Mouse (Mus musculus) lung, postnatal 0 days (tissue): ENCODE results near the gene Bms1. TPM values are rescaled to one million over a fixed set of nuclear protein-coding genes. Genes with fewer than 3 reads are reported as not detected.

ENCODE experiments used
- ATAC-seq: fragments of 200-750 bp; cut with Nextera tagmentation; 2 replicates; pipeline ENCODE4 v1.8.0; 2017; ENCODE audit warnings: moderate library complexity
- DNase-seq: peaks from one replicate; pipeline ENCODE4 v3.0.0-alpha.2; 2016; ENCODE audit warnings: low spot score
- H3K27ac ChIP-seq: fragments of 300-500 bp; sonication (generic); 2 replicates; pipeline ENCODE4 v1.5.1; 2014; ENCODE audit warnings: antibody characterized with exemption, mild to moderate bottlenecking, low read length, mixed read lengths
- H3K27me3 ChIP-seq: fragments of 300-500 bp; sonication (generic); replicated peaks from 2 replicates; pipeline ENCODE4 v1.6.1; 2014; ENCODE audit warnings: low read length, mixed read lengths; ENCODE audit not compliant: insufficient read depth
- H3K36me3 ChIP-seq: fragments of 300-500 bp; sonication (generic); 2 replicates; pipeline ENCODE4 v1.6.1; 2014; ENCODE audit warnings: low read length, mixed read lengths; ENCODE audit not compliant: insufficient read depth
- H3K4me1 ChIP-seq: fragments of 300-500 bp; sonication (generic); 2 replicates; pipeline ENCODE4 v1.6.1; 2014; ENCODE audit warnings: antibody characterized with exemption, low read depth, low read length, mixed read lengths; ENCODE audit not compliant: insufficient read depth
- H3K4me2 ChIP-seq: fragments of 300-500 bp; sonication (generic); replicated peaks from 2 replicates; pipeline ENCODE4 v1.6.1; 2014; ENCODE audit warnings: low read depth, mild to moderate bottlenecking, low read length, moderate library complexity, mixed read lengths
- H3K4me3 ChIP-seq: fragments of 300-500 bp; sonication (generic); 2 replicates; pipeline ENCODE4 v1.5.1; 2014; ENCODE audit warnings: low read depth, low read length
- H3K9ac ChIP-seq: fragments of 300-500 bp; sonication (generic); replicated peaks from 2 replicates; pipeline ENCODE4 v1.6.1; 2014; ENCODE audit warnings: low read depth, mild to moderate bottlenecking
- H3K9me3 ChIP-seq: fragments of 300-500 bp; sonication (generic); 2 replicates; pipeline ENCODE4 v1.6.1; 2016; ENCODE audit warnings: low read length, mixed read lengths
- CTCF ChIP-seq: IDR thresholded peaks from 2 replicates; pipeline ENCODE4 v1.5.1; 2016; ENCODE audit warnings: antibody characterized with exemption, mild to moderate bottlenecking
- EP300 ChIP-seq: IDR thresholded peaks from 2 replicates; pipeline ENCODE4 v1.6.1; 2016; ENCODE audit warnings: antibody characterized with exemption, mild to moderate bottlenecking, control low read depth
- WGBS: fragments of 180-500 bp; shearing (Covaris S2); extraction: QIAGEN DNeasy Blood & Tissue Kit; methylation state at CpG from one replicate; pipeline ENCODE4 v1.1.7; 2014; 5-methylcytosine and 5-hydroxymethylcytosine counted together
- polyA plus RNA-seq: library from polyadenylated mRNA; unstranded; fragments of >200 nt; fragmentation: Nextera tagmentation; extraction: Ambion mirVana; gene quantifications from 2 replicates; pipeline ENCODE4 v1.2.1, GENCODE M21; 2015

Gene Bms1
- polyA plus RNA-seq, 1 experiment from 2014 or later = 15.4 TPM

GRCm38 (mm10) chr6:118372794-118373193, 46.5 kb downstream of the Bms1 start:
- Histone ChIP-seq H3K9ac (no peak overlapping the region), H3K36me3 (no peaks in the 10 kb centered on the region), H3K27me3 (no peaks in the 10 kb centered on the region), H3K4me2 (no peak overlapping the region), H3K4me1 (no peaks in the 10 kb centered on the region), H3K27ac (no peak overlapping the region), H3K9me3 (no peaks in the 10 kb centered on the region), H3K4me3 (no peak overlapping the region)
- DNase-seq (peak; percentile 6), ATAC-seq (no peak)
- TF ChIP-seq CTCF = no peak
- TF ChIP-seq EP300 = no peak
- 60% methylated on average over 5 of the region's 5 CpGs for WGBS

- no peak for ATAC-seq
- Histone ChIP-seq H3K4me1 (no peaks in the 10 kb centered on the region), H3K27ac (no peak overlapping the region), H3K4me3 (no peak overlapping the region), H3K4me2 (no peak overlapping the region), H3K9ac (no peak overlapping the region), H3K36me3 (no peaks in the 10 kb centered on the region), H3K27me3 (no peaks in the 10 kb centered on the region), H3K9me3 (no peaks in the 10 kb centered on the region)
- TF ChIP-seq CTCF (no peak), EP300 (no peak)
- 75% methylated on average over 7 of the region's 7 CpGs for WGBS
- no peak for DNase-seq
These were observed 51.8 kb downstream of the Bms1 start for GRCm38 (mm10) chr6:118367502-118367901.

GRCm38 (mm10) chr6:118366196-118366595, 53.1 kb downstream of the Bms1 start:
- TF ChIP-seq EP300 (no peak), CTCF (no peak)

GRCm38 (mm10) chr6:118365781-118366180, 53.5 kb downstream of the Bms1 start:
- no peak overlapping the region for H3K27ac ChIP-seq
- H3K27me3 ChIP-seq = no peaks in the 10 kb centered on the region
- H3K4me1 ChIP-seq = no peaks in the 10 kb centered on the region
- DNase-seq (no peak), ATAC-seq (no peak)
- no peaks in the 10 kb centered on the region for H3K9me3 ChIP-seq
- H3K36me3 ChIP-seq = no peaks in the 10 kb centered on the region
- H3K4me3 ChIP-seq = no peak overlapping the region
- H3K4me2 ChIP-seq = no peak overlapping the region
- H3K9ac ChIP-seq = no peak overlapping the region
- no peak for TF ChIP-seq EP300
- TF ChIP-seq CTCF = no peak

More at GRCm38 (mm10) chr6:118366196-118366595, 53.1 kb downstream of the Bms1 start:
- no peaks in the 10 kb centered on the region for H3K36me3 ChIP-seq
- H3K9me3 ChIP-seq = no peaks in the 10 kb centered on the region
- no peaks in the 10 kb centered on the region for H3K4me1 ChIP-seq
- no peak overlapping the region for H3K4me3 ChIP-seq
- H3K9ac ChIP-seq = no peak overlapping the region
- no peak overlapping the region for H3K4me2 ChIP-seq
- DNase-seq (no peak), ATAC-seq (no peak)
- no peaks in the 10 kb centered on the region for H3K27me3 ChIP-seq
- WGBS = 65% methylated on average over 3 of the region's 3 CpGs
- H3K27ac ChIP-seq = no peak overlapping the region

- no peak overlapping the region for H3K4me3 ChIP-seq
- no peaks in the 10 kb centered on the region for H3K27me3 ChIP-seq
- DNase-seq (no peak), ATAC-seq (no peak)
- H3K9ac ChIP-seq = no peak overlapping the region
- no peaks in the 10 kb centered on the region for H3K4me1 ChIP-seq
- H3K4me2 ChIP-seq = no peak overlapping the region
- H3K27ac ChIP-seq = no peak overlapping the region
- no peaks in the 10 kb centered on the region for H3K36me3 ChIP-seq
- no peaks in the 10 kb centered on the region for H3K9me3 ChIP-seq
- TF ChIP-seq CTCF (no peak), EP300 (no peak)
- WGBS = 42% methylated on average over 12 of the region's 12 CpGs
These were observed 68.9 kb downstream of the Bms1 start for GRCm38 (mm10) chr6:118350342-118350741.

- Histone ChIP-seq H3K4me3 (no peak overlapping the region), H3K36me3 (no peaks in the 10 kb centered on the region), H3K9me3 (no peaks in the 10 kb centered on the region), H3K4me2 (no peak overlapping the region), H3K9ac (no peak overlapping the region), H3K27me3 (no peaks in the 10 kb centered on the region), H3K27ac (no peak overlapping the region), H3K4me1 (no peaks in the 10 kb centered on the region)
- ATAC-seq (no peak), DNase-seq (no peak)
- WGBS = 47% methylated on average over 3 of the region's 3 CpGs
- no peak for TF ChIP-seq CTCF
- no peak for TF ChIP-seq EP300
These were observed 71.1 kb downstream of the Bms1 start for GRCm38 (mm10) chr6:118348186-118348585.

- H3K27me3 ChIP-seq = no peaks in the 10 kb centered on the region
- H3K4me2 ChIP-seq = no peak overlapping the region
- no peak for ATAC-seq
- WGBS = 73% methylated on average over 8 of the region's 8 CpGs
- H3K9me3 ChIP-seq = no peaks in the 10 kb centered on the region
- no peaks in the 10 kb centered on the region for H3K4me1 ChIP-seq
- H3K36me3 ChIP-seq = no peaks in the 10 kb centered on the region
- no peak overlapping the region for H3K9ac ChIP-seq
- TF ChIP-seq EP300 (no peak), CTCF (no peak)
- no peak overlapping the region for H3K27ac ChIP-seq
- DNase-seq = no peak
- no peak overlapping the region for H3K4me3 ChIP-seq
These were observed 72.0 kb downstream of the Bms1 start for GRCm38 (mm10) chr6:118347291-118347690.
